Mouse (Mus musculus) lung, adult 2 months (tissue): ENCODE measurements at regions not wholly inside any gene's neighbourhood (a gene's known extent, or its start where the extent isn't known, plus 50 kb on each side); places are given as distances from the start of the nearest gene placed in this dataset.

Experiments
- CTCF ChIP-seq: fragments of 200-500 bp; IDR thresholded peaks from 2 replicates; pipeline ENCODE4 v1.5.1; 2011; ENCODE audit warnings: mild to moderate bottlenecking, low read length, control low read depth; ENCODE audit not compliant: insufficient read depth
- POLR2A ChIP-seq: fragments of 200-500 bp; IDR thresholded peaks from 2 replicates; pipeline ENCODE4 v1.6.1; 2011; ENCODE audit warnings: low read depth, mild to moderate bottlenecking, control low read depth, low read length, borderline replicate concordance; ENCODE audit errors: extremely low read depth

- TF ChIP-seq POLR2A (no peak), CTCF (no peak)
Observed at GRCm38 (mm10) chr12:26212447-26212846, 202.6 kb downstream of the Rnf144a start.
